Mouse (Mus musculus) CH12.LX (cell line): ENCODE data around the gene 1700013G24Rik.

Source experiments
- CTCF ChIP-seq, 2 experiments: IDR thresholded peaks in 1 of 2; conservative IDR thresholded peaks in 1 of 2; 2 replicates each; pipeline ENCODE4 v1.5.1; 2011 to 2012; ENCODE audit warnings: low read depth in 2 of 2, low read length in 2 of 2, improper control_type of control experiment in 1 of 2, inconsistent platforms in 1 of 2, mild to moderate bottlenecking in 1 of 2, moderate library complexity in 1 of 2
- E2F4 ChIP-seq: IDR thresholded peaks from 2 replicates; pipeline ENCODE4 v1.6.1; 2011; ENCODE audit warnings: low read depth, low read length, improper control_type of control experiment; ENCODE audit not compliant: insufficient replicate concordance
- ELF1 ChIP-seq: IDR thresholded peaks from 2 replicates; pipeline ENCODE4 v1.6.1; 2014; ENCODE audit warnings: low read depth, mild to moderate bottlenecking, inconsistent platforms, low read length, improper control_type of control experiment
- EP300 ChIP-seq: IDR thresholded peaks from 2 replicates; pipeline ENCODE4 v1.6.1; 2011; ENCODE audit warnings: low read length, improper control_type of control experiment
- MAFK ChIP-seq: IDR thresholded peaks from 2 replicates; pipeline ENCODE4 v1.6.1; 2011; ENCODE audit warnings: low read length, improper control_type of control experiment; ENCODE audit not compliant: insufficient replicate concordance
- MAX ChIP-seq: IDR thresholded peaks from 2 replicates; pipeline ENCODE4 v1.6.1; 2011; ENCODE audit warnings: low read length, improper control_type of control experiment
- POLR2A ChIP-seq: IDR thresholded peaks from 2 replicates; pipeline ENCODE4 v1.6.1; 2011; ENCODE audit warnings: low read depth, mild to moderate bottlenecking, improper control_type of control experiment, low read length
- POLR2AphosphoS2 ChIP-seq: IDR thresholded peaks from 2 replicates; pipeline ENCODE4 v1.6.1; 2011; ENCODE audit warnings: low read depth, low read length, improper control_type of control experiment
- RAD21 ChIP-seq: IDR thresholded peaks from 2 replicates; pipeline ENCODE4 v1.6.1; 2011; ENCODE audit warnings: low read depth, mild to moderate bottlenecking, low read length, improper control_type of control experiment, moderate library complexity
- TCF12 ChIP-seq: IDR thresholded peaks from 2 replicates; pipeline ENCODE4 v1.6.1; 2014; ENCODE audit warnings: low read depth, mild to moderate bottlenecking, inconsistent platforms, low read length, improper control_type of control experiment
- ZKSCAN1 ChIP-seq: IDR thresholded peaks from 2 replicates; pipeline ENCODE4 v1.6.1; 2012; ENCODE audit warnings: low read depth, inconsistent platforms, low read length, improper control_type of control experiment, borderline replicate concordance
- ZMIZ1 ChIP-seq: IDR thresholded peaks from 2 replicates; pipeline ENCODE4 v1.6.1; 2012; ENCODE audit warnings: low read depth, mild to moderate bottlenecking, inconsistent platforms, low read length, improper control_type of control experiment

- no peak for TF ChIP-seq ELF1
- no peak for TF ChIP-seq EP300
- TF ChIP-seq TCF12: no peak
- TF ChIP-seq MAX: no peak
- TF ChIP-seq POLR2AphosphoS2: no peak
- TF ChIP-seq ZKSCAN1: no peak
- TF ChIP-seq ZMIZ1: no peak
- no peak for TF ChIP-seq POLR2A
- no peak for TF ChIP-seq E2F4
- no peak for TF ChIP-seq CTCF (conservative IDR thresholded peaks at IDR 0.05 in 1 of 2, IDR thresholded peaks at IDR 0.05 in 1 of 2; ENCODE audit: low read depth in 2 of 2, low read length in 2 of 2)
- no peak for TF ChIP-seq MAFK
- no peak for TF ChIP-seq RAD21
Measured at GRCm38 (mm10) chr4:137503509-137503971, 50.5 kb downstream of the 1700013G24Rik start.
